Mouse (Mus musculus): Measurements from ENCODE around the gene Frmd6.

Frmd6 gene

DNA sequence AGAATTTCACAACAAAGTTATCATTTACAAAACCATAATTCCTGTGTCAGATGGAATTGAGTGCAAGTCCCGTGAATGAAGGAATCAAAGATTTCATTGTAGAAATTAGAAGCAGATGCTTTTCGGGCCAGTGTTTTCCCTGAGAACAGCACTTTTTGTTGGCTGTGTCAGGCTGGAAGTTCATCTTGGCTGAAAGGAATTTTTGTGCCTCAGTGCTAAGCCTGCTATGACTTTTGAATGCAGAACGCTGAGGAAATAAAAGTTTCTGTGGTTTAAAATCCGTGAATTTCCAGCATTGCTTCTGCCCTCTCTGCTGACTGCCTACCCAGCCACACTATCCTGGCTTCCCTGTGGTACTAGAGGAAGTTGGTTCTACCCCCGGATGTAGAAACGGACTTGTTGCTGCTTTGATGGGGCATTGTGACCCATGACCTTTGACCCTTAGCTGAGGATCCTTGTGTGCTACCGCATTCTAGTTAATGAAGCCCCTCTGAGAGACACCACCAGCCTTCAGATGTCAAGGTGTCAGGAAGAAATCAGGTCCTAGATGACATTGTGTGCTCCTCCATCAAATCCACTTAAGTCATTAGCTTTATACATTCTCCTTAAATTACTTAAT lies 26.1 kb downstream of the Frmd6 start:
- DNase-seq (ENCODE audit: low read depth, low spot score): no peak

- no peak for DNase-seq (ENCODE audit: low read depth, low spot score)
Measured at GRCm38 (mm10) chr12:70853026-70853425, 27.7 kb downstream of the Frmd6 start.

- no peak for DNase-seq (ENCODE audit: low read depth, low spot score)
Measured at GRCm38 (mm10) chr12:70855678-70856077, 30.4 kb downstream of the Frmd6 start.

- DNase-seq (ENCODE audit: low read depth, low spot score): no peak
Measured at GRCm38 (mm10) chr12:70856776-70857175, 31.5 kb downstream of the Frmd6 start.

- DNase-seq (ENCODE audit: low read depth, low spot score): no peak
Measured at GRCm38 (mm10) chr12:70863281-70863680, 38.0 kb downstream of the Frmd6 start.

DNA sequence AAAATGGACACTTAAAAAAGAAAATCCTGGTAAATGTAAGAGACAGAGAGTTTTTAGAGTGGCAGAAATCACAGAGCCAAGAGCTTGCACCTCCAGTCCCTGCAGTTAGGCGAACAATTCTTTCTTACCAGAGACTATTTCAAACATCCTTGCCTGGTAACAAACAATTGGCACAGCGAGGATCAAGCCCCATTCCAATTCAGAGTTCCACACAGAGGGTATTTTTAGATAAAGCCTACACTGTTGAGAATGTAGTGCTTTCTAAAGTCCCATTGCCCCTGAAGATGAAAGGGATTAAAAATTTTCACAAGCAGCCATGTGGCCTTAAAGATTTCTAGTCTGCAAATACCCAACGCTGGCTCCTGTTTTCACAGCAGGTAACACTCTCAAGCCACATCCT lies 42.5 kb downstream of the Frmd6 start:
- DNase-seq (ENCODE audit: low read depth, low spot score): no peak

GRCm38 (mm10) chr12:70868190-70868987 lies 43.1 kb downstream of the Frmd6 start:
- DNase-seq (ENCODE audit: low read depth, low spot score): no peak

DNA sequence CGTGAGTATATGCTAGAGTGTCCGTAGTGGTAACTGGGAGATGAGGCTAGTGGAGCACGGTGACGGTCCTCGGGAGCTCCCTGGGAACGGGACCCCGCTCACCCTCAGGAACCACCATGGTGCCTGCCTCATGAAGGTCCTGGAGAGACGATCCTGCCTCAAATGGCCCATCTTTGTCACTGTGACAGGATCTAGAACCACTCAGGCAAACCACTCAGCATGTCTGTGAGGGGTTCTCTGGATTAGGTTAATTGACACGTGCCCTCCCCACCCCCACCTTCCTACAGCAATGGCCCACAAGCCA lies 43.6 kb downstream of the Frmd6 start:
- DNase-seq (ENCODE audit: low read depth, low spot score): no peak

- no peak for DNase-seq (ENCODE audit: low read depth, low spot score)
Measured at GRCm38 (mm10) chr12:70873544-70873943, 48.2 kb downstream of the Frmd6 start.

DNA sequence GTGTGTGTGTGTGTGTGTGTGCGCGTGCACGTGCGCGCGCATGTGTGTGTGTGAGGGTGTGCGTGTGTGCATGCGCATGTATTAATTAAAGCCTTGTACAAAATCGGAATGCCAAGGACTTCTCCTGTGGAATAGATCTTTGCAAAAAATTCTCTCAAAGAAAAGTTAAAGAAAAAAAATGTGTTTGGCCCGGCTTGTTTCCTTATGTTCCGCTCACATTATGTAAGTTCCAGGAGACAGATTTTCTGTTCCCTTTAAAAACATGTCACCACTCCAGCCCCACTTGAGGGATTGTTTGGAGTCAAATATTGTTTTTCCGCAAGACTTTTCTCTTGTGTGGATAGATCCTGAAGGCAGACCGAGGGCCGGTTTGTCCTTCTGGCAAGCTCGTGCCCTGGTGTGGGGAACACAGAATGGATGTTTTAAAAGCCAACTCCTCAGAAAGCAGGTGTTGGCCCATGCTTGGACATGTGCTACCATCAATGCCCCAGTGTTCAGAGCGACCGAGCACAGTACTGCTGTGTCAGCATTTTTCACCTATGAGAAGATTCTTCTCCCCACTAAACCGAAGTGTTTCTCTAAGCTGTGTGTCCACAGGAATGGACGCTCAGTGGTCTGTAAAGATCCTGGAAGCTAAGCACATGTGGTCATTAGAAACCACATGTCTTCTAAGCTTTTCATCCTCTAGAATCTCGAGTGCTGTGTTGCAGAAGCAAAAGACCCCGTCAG lies 51.1 kb downstream of the Frmd6 start:
- no peak for DNase-seq (ENCODE audit: low read depth, low spot score)

- DNase-seq (ENCODE audit: low read depth, low spot score): no peak
Measured at GRCm38 (mm10) chr12:70877926-70878710, 52.8 kb downstream of the Frmd6 start.

DNA sequence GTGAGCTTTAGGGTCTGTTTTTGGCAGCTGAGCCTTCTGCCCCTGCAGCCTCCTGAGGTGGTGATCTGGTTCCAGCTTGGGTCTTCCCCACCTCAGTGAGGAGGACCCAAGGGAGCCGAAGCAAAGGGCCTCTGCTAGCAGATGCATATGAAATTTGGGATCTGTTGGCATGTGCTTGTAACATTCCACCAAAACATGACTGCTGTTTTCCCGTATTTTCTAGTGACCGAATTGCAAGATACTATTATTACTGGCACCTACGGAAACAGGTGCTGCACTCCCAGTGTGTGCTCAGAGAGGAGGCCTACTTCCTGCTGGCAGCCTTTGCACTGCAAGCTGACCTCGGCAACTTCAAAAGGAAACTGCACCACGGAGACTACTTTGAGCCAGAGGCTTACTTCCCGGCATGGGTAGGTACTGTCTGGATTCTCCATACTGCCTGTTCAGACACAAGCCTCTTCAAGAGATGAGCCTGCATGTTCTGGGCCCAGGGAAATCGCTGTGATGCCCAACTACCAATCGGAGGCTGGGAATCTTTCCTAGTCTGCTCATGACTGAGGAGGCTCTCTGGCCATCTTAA lies 55.2 kb downstream of the Frmd6 start:
- no peak for DNase-seq (ENCODE audit: low read depth, low spot score)

- no peak for DNase-seq (ENCODE audit: low read depth, low spot score)
Measured at GRCm38 (mm10) chr12:70881340-70881739, 56.0 kb downstream of the Frmd6 start.

DNA sequence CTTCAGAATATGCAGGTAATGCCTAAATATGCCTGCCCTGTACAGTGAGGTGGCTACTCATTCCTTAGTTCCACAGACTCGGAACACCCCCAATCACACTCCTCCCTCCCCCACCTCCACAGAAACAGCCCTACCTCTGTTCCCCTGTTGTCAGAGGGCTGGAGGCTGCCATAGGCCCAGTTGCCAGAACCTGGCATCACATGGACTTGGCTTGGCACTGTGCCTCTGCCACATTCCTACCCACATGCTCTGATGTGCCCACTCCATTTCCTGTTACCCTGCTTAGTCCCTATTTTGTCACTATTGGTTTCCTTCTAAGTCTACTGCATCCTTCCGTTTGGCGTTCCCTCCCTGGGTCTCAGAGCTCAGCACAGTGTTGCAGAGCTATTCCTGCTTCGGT lies 56.5 kb downstream of the Frmd6 start:
- no peak for DNase-seq (ENCODE audit: low read depth, low spot score)

DNA sequence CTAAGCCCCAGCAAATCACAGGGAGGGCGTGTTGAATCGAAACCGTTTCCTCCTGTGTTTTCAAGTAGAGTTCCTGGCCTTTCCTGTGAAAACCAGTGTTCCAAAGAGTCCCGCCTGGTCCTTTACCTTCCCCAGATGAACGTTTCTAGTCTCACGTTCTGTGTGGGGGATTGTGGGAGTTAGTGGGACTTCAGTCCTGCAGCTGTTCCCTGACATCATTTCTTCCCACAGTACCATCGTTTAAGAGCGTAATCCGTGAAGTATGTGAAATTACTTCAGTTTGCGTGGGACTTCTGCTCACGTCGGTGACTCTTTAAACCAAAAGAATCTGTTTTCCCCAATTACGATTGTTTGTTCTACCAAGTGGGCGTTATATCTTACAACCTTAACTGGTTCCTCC lies 57.8 kb downstream of the Frmd6 start:
- DNase-seq (ENCODE audit: low read depth, low spot score): no peak

GRCm38 (mm10) chr12:70884113-70884512 lies 58.8 kb downstream of the Frmd6 start:
- DNase-seq (ENCODE audit: low read depth, low spot score): no peak

DNA sequence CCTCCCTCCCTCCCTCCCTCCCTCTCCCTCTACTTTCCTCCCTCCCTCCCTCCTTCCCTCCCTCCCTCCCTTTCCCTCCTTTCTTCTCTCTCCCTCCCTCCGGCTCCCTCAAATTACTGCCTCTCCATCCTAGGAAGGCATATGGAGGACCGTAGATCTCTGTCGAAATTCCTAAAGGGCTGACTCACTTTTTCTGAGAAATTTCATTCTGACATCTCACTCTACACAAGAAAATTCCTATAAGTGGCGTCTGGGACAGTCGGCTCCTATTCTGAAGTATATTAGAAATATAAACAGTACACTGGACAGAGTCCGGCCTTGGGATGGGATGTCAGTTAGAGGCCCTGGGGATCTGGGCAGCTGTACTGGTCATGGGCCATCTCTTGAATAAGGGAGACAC lies 59.7 kb downstream of the Frmd6 start:
- DNase-seq (ENCODE audit: low read depth, low spot score): no peak

- DNase-seq (ENCODE audit: low read depth, low spot score): no peak
Measured at GRCm38 (mm10) chr12:70885576-70885975, 60.3 kb downstream of the Frmd6 start.

DNA sequence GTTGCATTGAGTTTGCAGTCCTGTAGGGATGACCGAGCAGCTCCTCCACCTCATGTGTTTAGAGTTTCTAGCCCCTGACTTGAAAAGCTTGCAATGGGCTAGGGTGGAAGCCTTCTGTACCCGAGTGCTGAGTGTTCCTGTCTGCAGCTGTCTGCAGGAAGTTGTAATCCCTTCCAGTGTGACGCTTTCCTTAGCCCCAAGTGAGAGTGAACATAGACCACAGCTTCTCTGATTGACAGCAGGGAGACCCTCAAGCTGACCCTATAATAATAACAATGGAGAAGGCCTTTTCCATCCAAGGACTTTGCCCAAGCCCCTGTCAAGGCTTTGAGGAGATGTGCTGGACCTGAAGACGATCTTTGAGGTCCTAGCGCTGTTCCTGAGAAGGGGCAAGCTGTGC lies 65.1 kb downstream of the Frmd6 start:
- DNase-seq (ENCODE audit: low read depth, low spot score): no peak

DNA sequence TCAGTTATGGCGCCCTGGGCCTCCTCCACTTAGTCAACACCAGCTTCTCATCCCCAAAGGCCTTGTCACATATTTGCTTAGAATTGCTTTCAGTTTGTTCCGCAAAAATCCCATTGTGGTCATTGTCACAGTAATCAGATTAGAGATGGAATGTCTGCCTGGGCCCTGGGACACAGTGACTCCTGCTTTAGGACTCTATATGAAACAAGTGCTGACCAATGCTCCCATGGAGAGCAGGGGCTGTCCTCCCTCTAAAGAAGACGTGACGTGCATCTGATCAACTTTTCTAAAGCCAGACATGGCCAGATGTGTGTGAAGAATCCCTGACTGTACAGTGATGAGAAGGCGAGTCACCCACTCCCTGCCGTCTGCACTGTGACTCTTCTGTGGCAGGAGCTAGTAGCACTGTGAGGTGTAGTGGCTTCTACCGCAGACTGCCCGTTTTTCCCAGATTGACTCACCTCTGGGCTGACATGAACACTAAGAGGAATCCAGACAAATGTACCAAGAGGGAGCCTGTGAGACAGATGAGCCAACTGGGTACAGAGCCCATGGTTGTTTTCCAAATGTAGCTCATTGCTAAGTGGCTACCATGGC lies 65.7 kb downstream of the Frmd6 start:
- no peak for DNase-seq (ENCODE audit: low read depth, low spot score)

GRCm38 (mm10) chr12:70895275-70895674 lies 70.0 kb downstream of the Frmd6 start:
- DNase-seq (ENCODE audit: low read depth, low spot score): no peak
